Mouse (Mus musculus) retina, embryonic 14.5 days (tissue): ENCODE data around the gene Ppp1r36.
"Not testable (repeated sequence)": the region's sequence is repeated elsewhere in the genome, so short reads cannot be mapped to it uniquely, and the experiment has no call there.

ENCODE experiments used
- DNase-seq: peaks from one replicate; pipeline ENCODE4 v3.0.0-alpha.2; 2015; ENCODE audit warnings: low spot score

The Ppp1r36 gene

GRCm38 (mm10) chr12:76448127-76448526, 30.8 kb downstream of the Ppp1r36 start:
- no peak for DNase-seq

- DNase-seq, result no peak
Observed at GRCm38 (mm10) chr12:76452203-76452602, 34.9 kb downstream of the Ppp1r36 start.

DNA sequence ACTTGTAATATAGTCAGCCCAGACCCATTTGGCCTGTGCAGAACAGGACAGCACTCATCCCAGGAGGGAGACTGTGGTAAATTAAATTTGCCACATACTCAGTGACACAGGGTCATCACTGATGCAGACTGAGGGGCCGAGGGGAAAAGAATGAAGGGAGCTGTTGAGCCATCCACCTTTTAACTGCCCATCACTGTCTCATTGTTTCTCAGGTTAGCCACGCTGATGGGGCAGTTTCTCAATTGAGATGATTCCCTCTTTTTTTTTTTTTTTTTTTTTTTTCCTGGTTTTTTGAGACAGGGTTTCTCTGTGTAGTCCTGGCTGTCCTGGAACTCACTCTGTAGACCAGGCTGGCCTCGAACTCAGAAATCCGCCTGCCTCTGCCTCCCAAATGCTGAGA, 41.1 kb downstream of the Ppp1r36 start:
- not testable (repeated sequence) for DNase-seq

DNA sequence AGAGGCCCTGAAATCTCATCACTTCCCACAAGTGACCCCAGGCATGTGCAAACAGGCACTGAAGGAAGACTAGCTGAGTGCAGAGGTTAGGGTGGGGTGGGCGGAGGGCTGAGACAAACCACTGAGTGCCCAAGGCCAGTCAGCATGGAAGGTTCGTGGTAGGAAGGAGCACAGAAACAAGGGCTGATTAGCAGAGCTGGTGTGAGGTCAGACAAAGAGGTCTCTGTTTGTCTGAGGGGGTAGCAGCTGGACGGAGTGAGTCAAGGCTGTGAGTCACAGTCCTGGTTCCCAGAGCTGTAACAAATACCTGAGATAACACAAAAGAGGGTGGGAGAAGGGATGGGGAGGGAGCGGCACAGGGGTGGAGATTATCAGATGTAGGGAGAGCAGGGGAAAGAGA, 41.7 kb downstream of the Ppp1r36 start:
- DNase-seq, result no peak

GRCm38 (mm10) chr12:76463391-76463790, 46.1 kb downstream of the Ppp1r36 start:
- DNase-seq, result no peak

DNA sequence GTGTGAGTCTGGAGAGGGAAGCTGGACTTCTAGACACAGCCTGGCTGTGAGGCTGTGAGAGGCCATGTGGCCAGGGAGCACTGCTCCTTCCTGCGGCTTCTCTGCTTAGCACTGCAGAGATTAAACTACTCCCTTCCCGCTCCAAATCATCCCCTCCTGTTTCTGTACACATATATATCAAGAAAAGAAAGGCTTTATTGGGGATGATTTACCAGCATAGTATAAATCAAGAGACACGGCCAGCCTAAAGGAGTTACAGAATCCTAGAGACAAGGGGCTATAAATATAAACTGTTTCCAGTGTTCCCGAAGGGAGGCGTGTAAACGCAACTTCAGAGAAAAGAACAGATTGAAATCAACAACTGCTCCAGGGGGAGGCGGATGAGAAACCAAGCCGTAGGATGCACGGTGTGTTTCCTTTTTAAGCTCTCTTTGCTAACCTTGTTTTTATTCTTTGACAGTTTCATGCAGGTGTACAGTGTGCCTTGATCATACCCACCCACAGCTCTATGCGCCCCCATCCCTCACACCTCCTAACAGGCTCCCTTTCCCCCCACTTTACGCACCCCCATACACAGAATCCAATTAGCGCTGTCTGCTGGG, 47.4 kb downstream of the Ppp1r36 start:
- DNase-seq, result no peak

DNA sequence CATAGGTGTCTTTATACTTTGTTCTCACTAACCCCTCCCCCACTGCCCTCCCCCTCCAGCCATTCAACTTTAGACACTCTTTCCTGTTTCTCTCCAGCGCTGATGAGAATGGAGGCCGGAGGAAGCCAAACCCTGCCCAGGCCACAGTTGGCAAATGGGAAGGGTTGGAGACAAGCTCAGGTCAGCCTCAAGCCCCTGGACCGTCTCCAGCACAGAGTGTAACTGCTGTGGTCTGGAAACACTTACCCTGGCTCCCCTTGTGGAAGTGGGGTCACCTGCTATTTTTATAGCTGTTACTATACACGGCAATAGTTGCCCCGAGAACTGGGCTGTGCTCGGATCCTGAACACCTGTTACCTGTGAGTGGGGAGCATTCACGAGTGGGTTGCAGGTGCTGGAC, 49.3 kb downstream of the Ppp1r36 start:
- DNase-seq, result no peak

GRCm38 (mm10) chr12:76467256-76467655, 49.9 kb downstream of the Ppp1r36 start:
- DNase-seq, result no peak

DNA sequence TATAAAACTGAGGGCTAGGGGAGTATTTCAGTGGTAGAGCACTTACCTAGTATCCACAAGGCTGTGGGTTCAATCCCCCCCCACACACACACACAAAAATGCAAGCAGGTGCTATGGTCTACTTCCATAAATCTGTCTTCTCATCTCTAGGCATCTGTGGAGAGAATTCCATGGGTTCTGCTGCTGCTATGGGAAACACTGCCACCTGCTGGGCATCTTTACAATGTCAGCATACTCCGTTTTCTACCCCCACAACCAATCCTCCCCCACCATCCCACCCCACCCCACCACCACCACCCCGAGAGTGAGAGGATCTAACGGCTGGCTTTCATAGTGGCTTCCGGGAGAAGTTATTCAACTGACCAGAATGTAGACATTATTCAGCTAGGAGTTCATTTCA, 54.7 kb downstream of the Ppp1r36 start:
- peak; percentile 88 for DNase-seq

GRCm38 (mm10) chr12:76473562-76474245, 56.4 kb downstream of the Ppp1r36 start:
- no peak for DNase-seq

GRCm38 (mm10) chr12:76474246-76474583, 56.9 kb downstream of the Ppp1r36 start:
- no peak for DNase-seq

DNA sequence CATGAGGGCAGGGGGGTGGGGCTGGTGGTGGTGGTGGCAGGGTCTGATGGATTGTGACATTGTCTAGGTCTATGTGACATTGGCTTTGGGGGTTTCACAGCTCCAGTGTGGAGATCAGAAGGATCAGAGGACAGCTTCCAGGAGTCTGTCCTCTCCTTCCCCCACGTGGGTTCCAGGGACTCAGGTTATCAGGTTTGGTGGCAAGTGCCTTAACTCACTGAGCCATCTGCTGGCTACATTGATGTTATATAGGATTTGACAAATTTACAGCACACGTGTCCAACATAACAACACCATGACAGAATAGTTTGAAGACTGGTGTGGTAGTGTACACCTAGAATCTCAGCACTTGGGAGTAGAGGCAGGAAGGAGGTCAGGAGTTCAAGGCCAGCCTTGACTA, 57.5 kb downstream of the Ppp1r36 start:
- no peak for DNase-seq

DNA sequence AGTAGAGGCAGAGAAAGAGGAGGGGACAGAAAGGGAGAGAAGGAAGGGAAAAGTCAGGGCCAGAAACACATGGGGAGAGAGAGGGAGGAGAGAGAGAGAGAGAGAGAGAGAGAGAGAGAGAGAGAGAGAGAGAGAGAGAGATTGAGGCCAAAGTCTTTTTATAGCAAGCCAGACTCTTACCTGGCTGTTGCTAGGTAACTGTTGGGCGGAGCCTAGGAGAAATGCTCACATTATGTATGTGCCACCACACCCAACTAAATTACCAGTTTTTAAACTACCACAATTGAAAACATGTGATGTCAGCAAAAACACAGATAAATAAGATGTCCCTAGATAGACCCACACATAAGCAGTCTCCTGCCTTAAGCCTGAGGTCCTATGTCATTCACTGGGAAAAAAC, 58.8 kb downstream of the Ppp1r36 start:
- DNase-seq, result no peak

DNA sequence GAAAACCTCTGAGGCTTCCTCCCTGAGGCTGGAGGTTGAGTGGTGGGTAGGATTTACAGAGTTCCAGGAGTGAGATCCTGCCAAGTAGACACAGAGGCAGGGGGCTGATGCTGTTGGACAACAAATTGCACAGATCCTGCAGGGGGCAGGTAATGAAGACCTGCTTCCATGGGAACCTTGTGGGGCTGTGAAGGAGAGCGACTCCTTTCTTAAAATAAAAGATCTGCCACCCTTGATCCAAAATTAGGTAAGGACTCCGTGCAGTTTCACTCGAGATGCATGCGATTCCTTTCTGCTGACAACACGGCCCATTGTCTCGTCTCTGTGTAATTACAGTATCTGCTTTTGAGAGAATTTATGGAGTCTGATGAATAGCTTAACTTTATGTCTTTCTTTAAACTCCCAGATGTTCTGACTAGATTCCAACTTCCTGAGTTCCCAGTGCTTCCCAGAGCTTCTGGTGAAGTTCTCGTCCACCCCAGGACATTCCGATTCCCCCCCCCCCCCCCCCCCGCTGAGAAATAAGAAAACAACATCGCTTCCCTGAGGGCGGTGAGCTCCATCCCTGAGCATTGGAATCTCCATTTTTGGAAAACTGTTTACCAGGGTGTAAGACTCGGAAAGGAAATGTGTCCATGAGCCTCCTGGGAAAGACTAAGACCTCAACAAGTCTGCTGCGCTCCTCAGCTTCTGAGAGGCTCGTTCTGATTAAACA, 61.1 kb downstream of the Ppp1r36 start:
- no peak for DNase-seq

DNA sequence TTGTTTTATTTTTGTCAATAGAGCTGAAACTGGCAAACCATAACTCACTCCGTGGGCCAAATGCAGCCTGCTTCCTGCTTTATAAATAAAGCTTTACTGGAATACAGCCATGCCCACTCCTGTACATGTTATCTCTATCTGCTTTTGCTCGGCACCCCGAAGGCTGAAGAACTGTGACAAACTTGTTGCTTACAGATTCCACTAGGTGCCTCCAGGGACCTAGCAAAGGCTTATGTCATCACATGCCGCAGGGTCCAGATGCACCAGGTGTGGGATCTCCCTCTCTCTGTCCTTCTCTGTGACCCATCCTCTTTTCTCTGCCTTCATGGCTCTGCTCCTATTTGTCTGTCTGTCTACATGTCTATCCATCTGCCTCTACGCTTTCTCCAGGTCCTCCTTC, 61.8 kb downstream of the Ppp1r36 start:
- DNase-seq, result no peak

GRCm38 (mm10) chr12:76479836-76480495, 62.6 kb downstream of the Ppp1r36 start:
- no peak for DNase-seq

DNA sequence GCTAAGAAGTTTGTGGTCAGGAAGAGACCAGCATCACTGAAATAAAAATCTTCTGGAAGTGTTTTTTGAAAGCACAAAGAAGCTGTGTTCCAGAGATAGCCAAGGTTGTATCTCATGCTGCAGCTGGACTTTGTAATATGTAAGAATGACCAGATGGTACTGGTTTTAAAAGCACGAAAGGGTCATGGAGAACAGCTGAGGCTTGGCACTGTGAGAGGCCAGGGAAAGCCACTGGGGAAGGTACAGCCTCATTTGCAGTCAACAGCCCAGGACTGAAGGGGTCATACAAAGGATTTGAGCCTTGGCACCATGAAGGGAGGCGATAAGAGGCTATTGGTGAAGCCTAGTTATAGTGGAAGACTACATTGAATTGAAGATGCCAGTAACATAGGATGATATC, 65.1 kb downstream of the Ppp1r36 start:
- no peak for DNase-seq

- DNase-seq, result no peak
Observed at GRCm38 (mm10) chr12:76482948-76483347, 65.6 kb downstream of the Ppp1r36 start.

- DNase-seq, result no peak
Observed at GRCm38 (mm10) chr12:76484881-76485280, 67.5 kb downstream of the Ppp1r36 start.

DNA sequence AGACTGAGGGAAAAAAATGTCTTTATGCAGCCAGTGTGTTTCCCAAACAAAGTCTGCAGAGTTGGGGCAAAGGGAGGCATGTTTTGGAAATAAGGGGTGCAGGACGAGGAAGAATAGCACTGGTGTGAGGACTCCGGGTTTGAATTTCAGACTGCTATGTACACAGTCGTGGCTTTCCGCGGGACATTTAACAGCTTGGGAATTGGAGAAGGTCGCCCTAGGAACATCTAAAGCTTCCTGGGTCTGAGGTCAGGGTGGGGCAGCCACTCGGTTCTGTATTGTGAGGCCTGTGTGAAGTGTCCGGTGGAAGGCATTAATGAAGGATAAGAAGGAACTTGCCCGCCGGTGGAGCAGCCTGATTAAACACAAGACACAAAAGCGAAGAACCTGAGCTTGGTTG, 68.0 kb downstream of the Ppp1r36 start:
- no peak for DNase-seq

DNA sequence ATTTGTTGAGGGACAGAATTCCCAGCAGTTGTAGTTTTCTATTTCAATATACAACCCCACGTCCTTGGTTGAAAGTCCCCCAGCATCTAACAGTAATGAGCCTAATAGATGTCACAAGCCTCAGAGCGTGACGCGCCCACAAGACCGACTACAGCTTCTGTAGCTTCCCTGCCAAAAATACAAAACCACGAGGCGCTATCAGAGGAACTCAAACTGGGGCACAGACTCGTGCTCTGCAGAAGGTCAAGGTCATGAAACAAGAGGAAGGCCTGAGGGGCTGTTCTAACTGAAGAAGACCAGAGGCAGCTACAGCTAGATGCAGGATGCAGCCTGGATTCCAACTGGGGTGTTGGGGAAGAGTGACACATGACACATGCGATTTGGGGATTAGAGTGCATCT, 69.6 kb downstream of the Ppp1r36 start:
- no peak for DNase-seq
